Mouse (Mus musculus): ENCODE data around the gene Slc35e3.

DNA sequence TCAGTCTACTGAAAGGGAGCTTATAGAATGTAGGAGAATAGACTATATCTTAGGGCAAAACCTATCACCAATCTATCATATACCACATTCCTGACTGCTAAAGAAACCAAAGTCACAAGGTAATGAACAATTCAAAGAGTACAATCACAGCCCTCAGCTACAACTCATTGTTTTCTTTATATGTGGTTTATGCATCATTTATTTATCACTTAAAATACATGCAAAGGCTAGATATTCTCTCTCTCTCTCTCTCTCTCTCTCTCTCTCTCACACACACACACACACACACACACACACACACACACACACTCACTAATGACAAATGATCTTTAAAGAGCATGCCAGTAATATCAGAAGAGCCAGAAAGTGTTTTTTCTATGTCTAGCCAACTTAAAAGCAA is 40.4 kb downstream of the Slc35e3 start:
- TF ChIP-seq CTCF (IDR thresholded peaks at IDR 0.05; ENCODE audit: low read depth) (no peak), EP300 (IDR thresholded peaks at IDR 0.05; ENCODE audit: low read depth) (no peak)

Data from liver, postnatal 0 days (tissue).